Mouse (Mus musculus): ENCODE results near the gene Minpp1.
A peak's percentile ranks its signal among the peaks of the same experiment; 100 is the strongest.
"Not testable (repeated sequence)": the region's sequence is repeated elsewhere in the genome, so short reads cannot be mapped to it uniquely, and the experiment has no call there.

The Minpp1 gene

GRCm38 (mm10) chr19:32485681-32486105 lies at the start of gene Minpp1:
Minpp1 (plus strand) TSS chr19:32485769.
- DNase-seq (ENCODE audit: low spot score) = peak; percentile 85

GRCm38 (mm10) chr19:32439356-32439755 lies 46.2 kb upstream of the Minpp1 start:
- no peak for DNase-seq (ENCODE audit: low spot score)

GRCm38 (mm10) chr19:32441568-32441967 lies 44.0 kb upstream of the Minpp1 start:
- no peak for DNase-seq (ENCODE audit: low spot score)

GRCm38 (mm10) chr19:32448931-32449330 lies 36.6 kb upstream of the Minpp1 start:
- no peak for DNase-seq (ENCODE audit: low spot score)

DNA sequence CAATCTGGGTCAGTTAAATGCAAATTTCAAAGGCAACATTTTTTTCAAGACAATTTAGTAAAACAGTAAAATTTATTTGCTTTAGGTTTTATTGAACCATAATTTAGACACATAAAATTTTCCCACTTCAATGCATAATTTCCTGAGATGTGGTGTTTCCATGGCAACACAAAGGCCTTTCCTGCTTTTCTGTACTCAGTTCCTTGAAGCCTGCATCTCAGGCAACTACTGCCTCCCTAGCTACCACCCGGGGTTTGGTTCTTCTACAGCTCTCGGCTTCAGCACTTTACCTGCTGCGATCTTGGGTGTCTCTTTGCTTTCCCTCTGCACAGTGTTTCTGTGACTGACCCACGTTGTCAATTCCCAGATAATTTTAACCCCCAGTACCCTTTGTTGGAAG lies 33.3 kb upstream of the Minpp1 start:
- no peak for DNase-seq (ENCODE audit: low spot score)

- no peak for DNase-seq (ENCODE audit: low spot score)
Measured at GRCm38 (mm10) chr19:32456744-32457143, 28.8 kb upstream of the Minpp1 start.

DNA sequence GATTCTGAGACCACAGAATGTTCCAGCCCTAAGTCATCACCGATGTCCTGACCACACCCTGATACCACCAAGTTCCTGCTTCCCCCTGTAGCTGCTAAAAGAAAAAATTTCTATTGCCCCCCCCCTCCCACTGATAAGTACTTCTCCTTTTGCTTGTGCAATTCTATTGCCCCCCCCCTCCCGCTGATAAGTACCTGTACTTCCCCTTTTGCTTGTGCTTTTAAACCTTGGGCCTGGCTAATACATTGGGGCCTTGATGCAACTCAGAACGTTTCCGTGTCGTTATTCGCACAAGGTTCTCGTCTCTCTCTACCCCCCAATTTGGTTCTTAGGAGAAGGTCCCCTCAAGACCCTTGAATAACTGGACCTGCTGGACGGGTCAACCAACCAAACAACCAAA lies 27.9 kb upstream of the Minpp1 start:
- not testable (repeated sequence) for DNase-seq (ENCODE audit: low spot score)

DNA sequence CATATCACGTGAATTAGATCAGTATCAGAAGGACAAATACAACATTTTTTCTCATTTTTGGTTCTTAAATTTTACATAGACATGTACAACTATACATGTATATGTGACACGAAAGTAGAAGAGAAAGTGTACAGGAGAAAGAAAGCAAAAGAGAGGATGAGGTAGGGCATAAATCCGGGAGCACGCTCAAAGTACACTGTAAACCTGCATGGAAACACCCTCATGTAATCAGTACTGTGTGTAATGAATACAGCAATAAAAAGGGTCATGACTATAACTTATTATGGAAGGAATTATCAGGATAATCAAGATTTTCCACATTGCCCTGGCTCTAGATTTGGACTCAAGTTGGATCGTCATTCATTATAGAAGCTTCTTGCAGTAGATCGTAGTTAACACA lies 22.5 kb upstream of the Minpp1 start:
- no peak for DNase-seq (ENCODE audit: low spot score)

- no peak for DNase-seq (ENCODE audit: low spot score)
Measured at GRCm38 (mm10) chr19:32465228-32465627, 20.3 kb upstream of the Minpp1 start.

- DNase-seq (ENCODE audit: low spot score) = no peak
Measured at GRCm38 (mm10) chr19:32466478-32466877, 19.1 kb upstream of the Minpp1 start, which contains the start of gene Rpl9-ps6. Rpl9-ps6 (minus strand) TSS chr19:32466578.

GRCm38 (mm10) chr19:32467325-32467724 lies 18.2 kb upstream of the Minpp1 start:
- no peak for DNase-seq (ENCODE audit: low spot score)

GRCm38 (mm10) chr19:32470059-32470497 lies 15.5 kb upstream of the Minpp1 start:
- DNase-seq (ENCODE audit: low spot score) = no peak

DNA sequence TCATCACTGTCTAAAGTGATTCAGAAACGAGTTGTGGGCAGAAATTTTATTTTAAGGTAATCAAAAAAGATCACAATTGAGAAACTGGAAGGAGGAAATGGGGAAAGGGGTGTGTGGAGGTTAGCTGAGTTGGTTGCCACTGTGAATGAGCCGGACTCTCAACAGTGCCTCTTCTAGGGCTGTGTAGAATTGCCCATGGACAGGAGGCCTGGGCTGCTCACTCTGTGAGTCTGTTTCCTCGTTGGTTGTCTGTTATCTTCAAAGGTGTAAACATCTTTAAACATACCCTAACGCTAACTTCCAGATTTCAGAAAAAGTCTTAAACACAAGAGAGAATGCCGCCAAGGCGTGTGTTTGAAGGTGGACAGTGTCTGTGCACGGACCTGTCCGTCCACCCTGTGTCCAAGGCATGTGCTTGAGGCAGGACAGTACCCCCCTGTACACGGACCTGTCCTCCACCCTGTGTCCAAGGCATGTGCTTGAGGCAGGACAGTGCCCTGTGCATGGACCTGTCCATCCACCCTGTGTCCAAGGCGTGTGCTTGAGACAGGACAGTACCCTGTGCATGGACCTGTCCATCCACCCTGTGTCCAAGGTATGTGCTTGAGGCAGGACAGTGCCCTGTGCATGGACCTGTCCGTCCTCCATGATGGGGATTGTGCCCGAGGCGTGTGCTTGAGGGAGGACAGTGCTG lies 14.9 kb upstream of the Minpp1 start:
- DNase-seq (ENCODE audit: low spot score) = no peak

- DNase-seq (ENCODE audit: low spot score) = no peak
Measured at GRCm38 (mm10) chr19:32476016-32476711, 9.4 kb upstream of the Minpp1 start.

- no peak for DNase-seq (ENCODE audit: low spot score)
Measured at GRCm38 (mm10) chr19:32476712-32477052, 8.9 kb upstream of the Minpp1 start.

DNA sequence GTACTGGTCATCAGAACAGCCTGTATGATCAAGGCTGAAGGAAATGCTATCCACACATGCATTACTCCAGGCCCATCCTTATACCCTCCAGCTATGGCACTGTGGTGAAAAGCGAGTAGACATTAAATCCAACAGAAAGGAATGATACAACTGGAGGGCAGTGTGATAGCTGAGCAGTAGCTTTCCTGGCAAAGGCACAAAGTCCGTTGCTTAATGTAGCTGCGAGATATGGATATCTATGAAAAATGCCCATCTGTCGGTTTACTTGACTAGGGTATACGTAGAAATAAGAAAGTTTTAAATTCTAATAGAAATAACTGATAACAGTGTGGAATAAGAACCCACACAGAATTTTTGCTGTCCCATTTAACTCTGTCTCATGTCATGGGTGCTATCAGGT lies 5.3 kb upstream of the Minpp1 start:
- DNase-seq (ENCODE audit: low spot score) = no peak

DNA sequence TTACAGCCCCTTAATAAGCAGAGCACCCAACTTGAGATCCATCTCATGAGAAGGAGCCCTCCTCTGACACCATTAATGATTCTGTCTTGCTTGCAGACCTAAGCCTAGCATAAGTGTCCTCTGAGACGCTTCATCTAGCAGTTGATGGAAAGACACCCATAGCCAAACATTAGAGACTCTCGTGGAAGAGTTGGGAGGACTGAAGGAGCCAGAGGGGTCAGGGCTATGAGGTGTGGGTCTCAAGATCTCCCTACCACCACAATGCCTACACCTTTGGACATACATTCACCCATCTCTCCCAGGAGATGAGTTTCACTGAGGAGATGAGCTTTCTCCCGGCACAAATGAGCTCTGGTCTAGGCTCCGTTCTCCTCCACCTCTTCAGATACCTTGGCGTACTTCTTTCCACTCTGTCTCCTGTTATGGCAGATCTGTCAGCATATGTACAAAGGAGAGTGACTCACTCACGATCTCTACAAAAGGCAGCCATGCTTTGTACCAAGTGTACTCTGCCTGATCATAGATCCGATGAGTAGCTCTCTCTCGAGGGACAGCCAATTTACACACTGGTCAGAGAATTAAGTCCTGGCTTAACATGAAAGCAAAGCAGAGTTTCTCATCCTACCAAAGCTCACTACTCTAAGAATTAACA lies 4.7 kb upstream of the Minpp1 start:
- DNase-seq (ENCODE audit: low spot score) = no peak

DNA sequence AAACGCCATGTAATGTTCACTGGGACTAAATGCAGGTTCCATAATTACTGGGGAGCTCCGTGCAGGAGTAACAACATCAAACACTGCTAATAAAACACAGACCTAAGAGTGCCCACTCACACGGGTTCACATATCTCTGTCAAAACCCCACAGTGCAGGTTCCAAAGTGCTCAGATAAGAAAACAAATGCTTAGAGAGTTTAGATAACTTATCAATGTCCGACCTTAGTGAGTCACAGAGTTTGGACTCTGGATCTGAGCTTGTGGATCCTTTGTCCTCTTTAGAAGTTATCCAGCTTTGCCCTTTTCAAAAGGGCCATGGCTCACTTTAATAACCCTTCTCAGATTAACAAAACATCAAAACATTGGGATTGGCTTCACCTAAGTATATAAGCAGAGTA lies 4.1 kb upstream of the Minpp1 start:
- DNase-seq (ENCODE audit: low spot score) = no peak

DNA sequence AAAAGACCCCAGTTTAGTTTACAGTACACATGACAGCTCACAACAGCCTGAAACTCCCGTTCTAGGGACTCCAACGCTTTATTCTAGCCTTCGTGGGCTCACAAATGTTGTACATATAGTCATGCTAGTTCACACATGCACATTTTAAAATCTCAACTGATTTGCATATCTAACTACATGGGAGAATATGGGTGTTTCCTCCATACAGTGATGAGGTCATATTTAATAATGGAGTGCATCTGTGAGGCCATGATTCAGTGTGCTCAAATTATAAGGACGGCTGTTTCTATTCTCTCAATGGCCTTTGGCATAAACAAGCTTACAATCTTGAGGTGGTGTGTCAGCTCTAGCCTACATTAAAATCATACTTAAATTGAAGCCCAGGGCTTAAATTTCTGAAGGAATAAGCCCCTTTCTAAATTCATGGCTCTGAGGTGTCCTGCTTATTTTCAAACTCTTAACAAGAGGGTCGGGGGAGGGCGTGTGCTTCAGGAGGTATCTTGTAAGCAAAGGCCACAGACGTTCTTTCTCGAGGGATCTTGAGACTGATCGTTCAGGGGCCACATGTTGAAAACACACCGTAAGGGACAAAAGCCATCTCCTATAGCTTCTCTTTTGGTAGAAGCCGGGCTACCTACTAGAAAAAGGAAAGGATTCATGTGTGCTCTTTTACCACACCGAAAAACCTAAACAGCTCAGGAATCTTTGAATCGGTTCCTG lies 468 bp upstream of the Minpp1 start:
- no peak for DNase-seq (ENCODE audit: low spot score)

DNA sequence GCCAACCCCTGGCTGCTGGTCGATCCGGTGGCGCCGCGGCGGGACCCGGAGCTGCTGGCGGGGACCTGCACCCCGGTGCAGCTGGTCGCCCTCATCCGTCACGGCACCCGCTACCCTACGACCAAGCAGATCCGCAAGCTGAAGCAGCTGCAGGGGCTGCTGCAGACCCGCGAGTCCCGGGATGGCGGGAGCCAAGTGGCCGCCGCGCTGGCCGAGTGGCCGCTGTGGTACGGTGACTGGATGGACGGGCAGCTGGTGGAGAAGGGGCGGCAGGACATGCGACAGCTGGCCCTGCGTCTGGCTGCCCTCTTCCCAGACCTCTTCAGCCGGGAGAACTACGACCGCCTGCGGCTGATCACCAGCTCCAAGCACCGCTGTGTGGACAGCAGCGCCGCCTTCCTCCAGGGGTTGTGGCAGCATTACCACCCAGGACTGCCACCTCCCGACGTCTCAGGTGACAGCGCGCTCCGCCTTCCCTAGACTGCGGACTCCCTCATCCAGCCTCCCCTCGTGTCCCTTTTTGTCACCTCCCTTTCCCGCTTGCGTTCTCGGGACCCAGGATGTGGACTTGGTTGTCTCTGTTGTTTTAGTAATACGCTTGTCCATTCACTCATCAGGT lies 646 bp downstream of the Minpp1 start:
- DNase-seq (ENCODE audit: low spot score) = peak; percentile 69

DNA sequence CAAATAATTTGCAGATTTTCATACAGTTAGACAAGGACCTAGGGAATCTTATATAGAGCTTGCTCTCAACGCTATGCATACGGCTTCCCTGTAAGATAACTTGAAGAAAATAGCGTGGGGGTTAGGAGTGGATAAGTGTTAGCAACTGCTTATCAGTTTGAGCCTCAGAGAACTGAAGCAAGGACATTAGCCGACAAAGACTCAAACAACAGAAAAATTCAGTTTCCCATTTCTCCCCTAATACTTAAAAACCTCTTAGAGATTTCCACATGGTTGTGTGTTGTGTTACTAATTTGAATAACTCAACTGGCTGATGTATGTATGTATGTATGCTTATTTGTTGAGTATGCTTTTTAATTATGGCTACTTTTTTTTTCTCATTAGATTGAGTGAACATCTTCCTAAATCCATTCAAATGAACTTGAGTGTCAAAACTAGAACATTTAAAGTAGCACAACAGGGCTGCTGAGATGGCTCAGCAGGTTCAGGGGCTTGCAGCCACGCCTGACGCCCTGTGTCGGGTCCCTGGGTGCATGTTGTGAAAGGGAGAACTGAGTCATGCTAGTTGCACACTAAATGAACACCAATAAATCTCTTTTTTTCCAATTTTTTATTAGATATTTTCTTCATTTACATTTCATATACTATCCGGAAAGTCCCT lies 2.2 kb downstream of the Minpp1 start:
- DNase-seq (ENCODE audit: low spot score) = no peak
